Mouse (Mus musculus): ENCODE measurements at regions not wholly inside any gene's neighbourhood (a gene's known extent, or its start where the extent isn't known, plus 50 kb on each side); places are given as distances from the start of the nearest gene placed in this dataset.
A peak's percentile ranks its signal among the peaks of the same experiment; 100 is the strongest.

DNA sequence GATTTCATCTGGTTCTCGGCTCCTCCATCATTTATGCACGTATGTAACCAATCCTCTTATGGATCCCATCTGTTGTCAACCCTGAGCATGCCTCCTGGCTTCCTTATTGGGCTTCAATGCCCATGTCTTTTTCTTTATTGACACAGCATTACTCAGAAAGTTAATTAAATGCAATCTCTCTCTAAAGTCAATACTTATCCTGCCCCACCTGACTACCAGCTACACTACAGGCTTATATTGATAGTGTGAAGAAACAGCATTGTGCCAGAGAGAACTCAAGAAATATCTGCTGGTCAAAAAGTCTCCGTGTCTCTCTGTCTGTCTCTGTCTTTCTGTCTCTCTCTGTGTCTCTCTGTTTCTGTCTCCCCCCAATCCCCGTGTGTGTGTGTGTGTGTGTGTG is 194.7 kb upstream of the Rfx3 start:
- DNase-seq (ENCODE audit: low spot score in 2 of 2), result no peak

DNA sequence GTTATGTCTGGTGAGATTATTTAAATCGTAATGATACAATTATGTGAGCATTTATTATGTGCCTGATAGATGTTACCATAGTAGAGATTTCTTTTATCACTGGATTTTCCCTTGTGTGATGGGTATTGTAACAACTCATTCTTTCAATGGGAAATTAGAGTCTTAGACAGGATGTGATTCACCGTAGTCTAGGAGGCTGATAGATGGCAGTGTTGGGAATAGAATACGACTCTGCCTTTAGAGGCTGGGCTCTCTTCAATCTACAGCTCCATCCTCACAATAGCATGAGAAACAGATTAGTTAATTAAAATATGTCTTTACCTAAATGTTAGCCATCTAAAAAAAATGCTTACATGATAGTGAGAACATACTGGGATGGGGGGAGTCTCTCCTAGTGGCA is 192.8 kb upstream of the Rfx3 start:
- DNase-seq (ENCODE audit: low spot score in 2 of 2), result no peak

- no peak for DNase-seq (ENCODE audit: low spot score in 2 of 2)
Observed at GRCm38 (mm10) chr19:28199385-28199784, 188.4 kb upstream of the Rfx3 start.

- no peak for DNase-seq (ENCODE audit: low spot score in 2 of 2)
Observed at GRCm38 (mm10) chr19:28196881-28197280, 185.9 kb upstream of the Rfx3 start.

DNA sequence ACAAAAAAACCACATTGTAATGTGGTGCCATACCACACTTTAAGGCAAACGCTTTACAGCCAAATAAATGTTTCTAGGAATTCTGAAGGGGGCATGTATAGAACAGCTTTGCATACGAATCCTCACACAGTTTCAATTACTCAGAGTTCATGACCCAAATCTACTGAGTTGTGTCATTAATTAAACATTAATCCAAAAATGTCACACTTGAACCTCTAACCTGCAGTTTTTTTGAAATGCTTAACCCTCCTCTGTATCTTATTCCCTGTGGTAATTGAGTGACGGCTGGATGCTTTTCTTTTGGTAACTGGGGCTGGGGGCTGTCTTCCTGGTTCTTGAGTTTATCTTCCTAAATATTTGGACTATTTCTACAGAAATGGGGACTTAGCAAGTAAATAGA is 181.3 kb upstream of the Rfx3 start:
- no peak for DNase-seq (ENCODE audit: low spot score in 2 of 2)

DNA sequence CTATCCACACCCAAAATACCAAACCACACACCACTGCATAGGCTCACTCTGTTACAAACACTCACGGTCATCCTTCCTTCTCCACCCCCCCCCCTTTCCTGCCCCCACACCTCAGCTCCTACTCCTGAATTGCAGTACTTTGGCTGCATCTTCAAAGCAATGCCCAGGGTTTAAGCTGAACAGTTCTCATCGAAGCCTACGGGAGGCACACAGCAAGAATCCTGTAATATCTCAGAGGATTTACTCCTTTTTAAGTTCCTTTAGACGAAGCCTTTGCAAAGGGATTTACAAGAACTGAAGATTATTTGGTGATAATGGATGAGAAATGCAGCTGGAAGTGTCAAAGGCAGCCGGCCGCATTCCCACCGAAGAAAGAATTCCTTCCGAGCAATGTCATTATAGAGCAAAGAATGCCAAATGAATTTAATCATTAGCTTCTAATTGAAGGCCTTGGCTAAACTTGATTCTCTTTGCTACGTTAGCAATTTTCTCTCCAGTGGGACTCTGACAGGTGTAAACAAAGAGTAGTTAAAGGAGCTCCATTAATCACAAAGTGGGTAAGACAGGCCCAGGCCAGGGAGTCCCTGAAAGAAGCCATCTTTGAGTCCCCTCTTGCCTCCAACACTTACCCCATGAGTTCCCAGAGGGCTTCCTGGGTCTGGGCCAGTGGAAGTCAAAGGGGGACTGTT is 180.6 kb upstream of the Rfx3 start:
- no peak for DNase-seq (ENCODE audit: low spot score in 2 of 2)

- no peak for DNase-seq (ENCODE audit: low spot score in 2 of 2)
Observed at GRCm38 (mm10) chr19:28190250-28190649, 179.3 kb upstream of the Rfx3 start.

DNA sequence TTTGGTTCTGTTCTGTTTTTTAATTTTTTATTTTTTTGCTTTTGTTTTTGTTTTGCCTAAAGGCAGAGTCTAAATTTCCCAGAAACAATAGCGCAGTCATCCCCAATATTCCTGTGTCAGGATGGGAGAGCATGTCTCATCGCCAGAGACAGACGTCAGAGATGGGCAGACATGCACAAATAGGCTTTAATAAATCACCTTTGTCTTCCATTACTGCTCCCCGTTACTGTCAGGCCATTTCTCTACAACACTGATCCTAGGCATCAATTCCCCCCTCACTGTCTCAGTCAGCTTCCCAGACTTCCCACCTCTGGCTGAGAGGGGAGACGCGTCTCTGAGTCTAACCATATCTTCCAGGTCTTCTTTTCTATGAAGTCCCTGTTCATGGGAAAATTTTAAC is 177.4 kb upstream of the Rfx3 start:
- DNase-seq (ENCODE audit: low spot score in 2 of 2), result no peak

- DNase-seq (ENCODE audit: low spot score in 2 of 2), result no peak
Observed at GRCm38 (mm10) chr19:28182411-28183182, 171.6 kb upstream of the Rfx3 start.

DNA sequence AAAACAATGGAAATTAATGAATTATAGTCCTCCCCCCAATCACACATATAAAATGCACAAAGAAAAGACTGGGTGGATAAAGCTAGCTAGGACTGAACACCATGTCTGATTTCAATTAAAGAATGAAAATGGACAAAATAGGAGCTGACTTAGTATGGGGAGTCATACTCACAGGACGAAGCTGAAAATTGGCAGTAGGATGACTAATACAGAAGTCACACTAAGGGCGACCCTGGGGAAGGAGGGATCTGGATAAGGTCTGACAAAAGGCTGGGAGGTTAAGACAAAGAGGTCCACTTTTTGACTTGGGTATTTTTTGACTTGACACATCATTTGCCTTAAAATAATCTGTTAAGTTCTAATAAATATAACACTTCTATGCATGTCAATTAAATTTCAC is 170.2 kb upstream of the Rfx3 start:
- DNase-seq (ENCODE audit: low spot score in 2 of 2), result no peak

- DNase-seq (ENCODE audit: low spot score in 2 of 2), result no peak
Observed at GRCm38 (mm10) chr19:28178114-28178513, 167.1 kb upstream of the Rfx3 start.

DNA sequence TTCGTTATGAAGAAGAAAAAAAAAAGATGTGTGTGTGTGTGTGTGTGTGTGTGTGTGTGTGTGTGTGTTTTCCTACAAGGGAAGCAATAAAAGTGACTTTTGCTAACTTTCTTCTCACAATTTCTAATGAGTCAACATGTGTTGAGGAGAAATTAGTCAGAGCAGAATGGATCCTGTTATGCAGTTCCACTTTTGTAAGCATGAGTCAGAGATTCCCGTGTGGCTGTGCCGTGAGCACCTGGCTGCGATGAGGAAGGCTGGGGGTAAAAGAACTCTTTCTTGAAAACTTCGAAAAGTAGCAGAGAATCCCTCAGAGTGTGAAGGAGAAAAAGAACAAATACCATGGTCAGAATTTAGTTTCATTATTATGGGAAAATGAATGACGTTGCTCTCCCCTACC is 165.9 kb upstream of the Rfx3 start:
- DNase-seq (ENCODE audit: low spot score in 2 of 2), result peak in 1 of 2 experiments; percentile 10

GRCm38 (mm10) chr19:28171836-28172534 is 161.0 kb upstream of the Rfx3 start:
- DNase-seq (ENCODE audit: low spot score in 2 of 2), result no peak

DNA sequence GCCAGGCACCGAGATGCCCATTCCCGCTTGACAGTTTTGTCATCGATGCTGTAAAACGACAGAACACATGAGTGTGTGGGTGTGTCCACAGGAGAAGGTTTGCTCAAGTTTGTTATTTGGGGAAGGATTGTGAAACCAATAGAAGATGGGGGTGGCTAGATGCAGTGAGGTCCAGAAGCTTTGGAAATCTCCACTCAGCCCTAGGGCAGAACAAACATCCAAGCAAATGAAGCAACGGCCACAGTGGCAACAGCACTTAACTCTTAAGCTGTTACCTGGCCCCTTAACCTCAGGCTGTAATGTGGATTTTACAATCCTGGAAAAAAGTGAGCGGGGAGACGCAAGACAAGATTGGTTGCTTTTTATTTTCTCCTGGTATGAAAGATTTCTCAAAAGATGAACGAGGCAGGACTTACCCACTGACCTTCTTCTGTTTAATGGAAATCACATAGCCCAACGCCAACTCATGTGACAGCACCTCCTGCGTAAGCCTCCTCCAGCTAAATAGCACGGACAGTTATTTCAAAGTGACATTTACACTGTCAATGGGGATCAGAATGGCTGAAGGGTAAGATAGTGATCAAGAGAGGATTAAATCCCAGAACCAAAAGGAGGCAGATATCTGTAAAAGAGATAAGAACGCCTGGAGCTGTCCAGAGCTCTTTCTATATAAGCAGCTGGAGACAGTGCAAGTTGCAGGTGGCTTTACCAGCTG is 156.6 kb upstream of the Rfx3 start:
- no peak for DNase-seq (ENCODE audit: low spot score in 2 of 2)

- no peak for DNase-seq (ENCODE audit: low spot score in 2 of 2)
Observed at GRCm38 (mm10) chr19:28166626-28167025, 155.7 kb upstream of the Rfx3 start.

GRCm38 (mm10) chr19:28165901-28166361 is 155.0 kb upstream of the Rfx3 start:
- peak; percentile 56 to 63 for DNase-seq (ENCODE audit: low spot score in 2 of 2)

DNA sequence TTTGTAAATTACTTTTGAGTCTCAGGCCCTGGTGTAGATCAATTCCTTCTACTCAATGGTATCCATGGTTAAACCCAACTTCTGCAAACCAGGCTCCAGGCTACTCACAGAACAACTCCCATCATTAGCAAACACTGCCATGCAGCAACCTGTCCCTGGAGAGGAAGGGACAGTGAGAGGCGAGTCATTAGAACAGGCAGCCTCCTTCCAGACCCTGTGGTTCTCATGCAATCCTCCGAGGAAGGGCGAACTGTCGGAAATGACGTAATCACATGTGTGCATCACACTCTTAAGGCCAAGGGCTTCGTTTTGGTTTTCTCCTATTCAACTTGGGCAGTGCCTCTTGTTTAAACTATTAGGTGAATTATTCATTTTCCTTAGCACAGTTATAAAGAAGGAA is 152.2 kb upstream of the Rfx3 start:
- DNase-seq (ENCODE audit: low spot score in 2 of 2), result no peak

GRCm38 (mm10) chr19:28160582-28160981 is 149.6 kb upstream of the Rfx3 start:
- no peak for DNase-seq (ENCODE audit: low spot score in 2 of 2)

- peak in 1 of 2 experiments; percentile 10 for DNase-seq (ENCODE audit: low spot score in 2 of 2)
Observed at GRCm38 (mm10) chr19:28157196-28157595, 146.2 kb upstream of the Rfx3 start.

GRCm38 (mm10) chr19:28137581-28137980 is 126.6 kb upstream of the Rfx3 start:
- no peak for DNase-seq (ENCODE audit: low spot score in 2 of 2)

GRCm38 (mm10) chr19:28134806-28135205 is 123.8 kb upstream of the Rfx3 start:
- no peak for DNase-seq (ENCODE audit: low spot score in 2 of 2)
